Mouse (Mus musculus) right cerebral cortex, postnatal 25 days (tissue): ENCODE data around the gene Nuak2.

ENCODE experiments used
- DNase-seq: peaks from one replicate; pipeline ENCODE4 v3.0.0; 2022

Gene Nuak2

DNA sequence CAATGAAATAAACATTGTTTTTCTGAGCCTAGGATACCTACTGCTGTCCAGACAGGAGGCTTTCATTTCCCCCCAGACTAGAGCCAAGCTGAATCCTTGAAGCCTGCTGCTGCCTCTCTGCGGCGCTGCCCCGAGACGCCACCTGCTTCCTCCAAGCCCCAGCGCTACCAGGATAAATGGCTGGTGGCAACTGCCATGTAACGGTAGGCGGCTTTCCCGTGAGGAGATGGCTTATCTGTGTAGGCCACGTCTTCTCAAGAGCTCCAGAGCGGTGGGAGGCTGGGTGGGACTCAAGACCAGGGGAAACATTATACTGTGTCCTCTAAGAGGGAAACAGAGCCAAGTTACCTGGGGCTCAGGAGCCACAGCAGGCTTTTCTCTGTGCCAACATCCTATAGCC is 66.0 kb downstream of the Nuak2 start:
- DNase-seq, result no peak
